Mouse (Mus musculus) embryonic facial prominence, embryonic 15.5 days (tissue): ENCODE measurements around the gene Defb42. TPM values are rescaled to one million over a fixed set of nuclear protein-coding genes. Genes with fewer than 3 reads are reported as not detected.
A peak's percentile ranks its signal among the peaks of the same experiment; 100 is the strongest.

Experiments used
- ATAC-seq: fragments of 200-750 bp; cut with Nextera tagmentation; 2 replicates; pipeline ENCODE4 v1.8.0; 2017; ENCODE audit warnings: low read depth, moderate TSS enrichment; ENCODE audit not compliant: insufficient number of reproducible peaks, low FRiP score, low TSS enrichment
- H3K27ac ChIP-seq: fragments of 300-500 bp; sonication (generic); replicated peaks from 2 replicates; pipeline ENCODE4 v1.5.1; 2015; ENCODE audit warnings: mild to moderate bottlenecking, inconsistent platforms
- H3K27me3 ChIP-seq: fragments of 300-500 bp; sonication (generic); 2 replicates; pipeline ENCODE4 v1.6.1; 2015; ENCODE audit warnings: inconsistent platforms
- H3K36me3 ChIP-seq: fragments of 300-500 bp; sonication (generic); 2 replicates; pipeline ENCODE4 v1.6.1; 2015; ENCODE audit warnings: mild to moderate bottlenecking, inconsistent platforms
- H3K4me1 ChIP-seq: fragments of 300-500 bp; sonication (generic); 2 replicates; pipeline ENCODE4 v1.6.1; 2015; ENCODE audit warnings: inconsistent platforms
- H3K4me2 ChIP-seq: fragments of 300-500 bp; sonication (generic); replicated peaks from 2 replicates; pipeline ENCODE4 v1.6.1; 2015; ENCODE audit warnings: mild to moderate bottlenecking, inconsistent platforms
- H3K4me3 ChIP-seq: fragments of 300-500 bp; sonication (generic); replicated peaks from 2 replicates; pipeline ENCODE4 v1.5.1; 2015; ENCODE audit warnings: mild to moderate bottlenecking, inconsistent platforms
- H3K9ac ChIP-seq: fragments of 300-500 bp; sonication (generic); 2 replicates; pipeline ENCODE4 v1.6.1; 2015; ENCODE audit warnings: inconsistent platforms
- H3K9me3 ChIP-seq: fragments of 300-500 bp; sonication (generic); replicated peaks from 2 replicates; pipeline ENCODE4 v1.6.1; 2016; ENCODE audit warnings: inconsistent platforms
- WGBS: fragments of 180-500 bp; shearing (Covaris S2); methylation state at CpG from one replicate; pipeline ENCODE4 v1.1.7; 2015; 5-methylcytosine and 5-hydroxymethylcytosine counted together
- polyA plus RNA-seq: library from polyadenylated mRNA; unstranded; fragments of >200 nt; fragmentation: Nextera tagmentation; extraction: Ambion mirVana; gene quantifications from 2 replicates; pipeline ENCODE4 v1.2.1, GENCODE M21; 2015

Gene Defb42
- not detected in 2 replicates for polyA plus RNA-seq

GRCm38 (mm10) chr14:63046691-63047090 is at the start of gene Defb42:
TSS of gene Defb42 (plus strand) at chr14:63046991.
- Histone ChIP-seq H3K4me1 (no peaks in the 10 kb centered on the region), H3K9me3 (no peaks in the 10 kb centered on the region), H3K27me3 (no peaks in the 10 kb centered on the region), H3K27ac (no peak within 1 kb of the TSS), H3K9ac (no peak within 1 kb of the TSS), H3K4me2 (no peak within 1 kb of the TSS), H3K4me3 (no peak within 1 kb of the TSS), H3K36me3 (no peaks in the 10 kb centered on the region)
- WGBS = 76% methylated on average over 3 of the region's 3 CpGs
- no peak for ATAC-seq

GRCm38 (mm10) chr14:62997777-62998176 is 49.0 kb upstream of the Defb42 start, which contains the start of gene Defb47:
TSS of gene Defb47 (plus strand) at chr14:62998077.
- Histone ChIP-seq H3K9me3 (no peaks in the 10 kb centered on the region), H3K27ac (no peak within 1 kb of the TSS), H3K4me1 (no peaks in the 10 kb centered on the region), H3K9ac (no peak within 1 kb of the TSS), H3K27me3 (no peaks in the 10 kb centered on the region), H3K4me3 (no peak within 1 kb of the TSS), H3K36me3 (no peaks in the 10 kb centered on the region), H3K4me2 (no peak within 1 kb of the TSS)
- no peak for ATAC-seq
- 85% methylated on average over 8 of the region's 8 CpGs for WGBS

- Histone ChIP-seq H3K27me3 (no peaks in the 10 kb centered on the region), H3K4me2 (no peak overlapping the region), H3K9me3 (no peaks in the 10 kb centered on the region), H3K36me3 (no peaks in the 10 kb centered on the region), H3K9ac (no peak overlapping the region), H3K4me3 (no peak overlapping the region), H3K27ac (no peak overlapping the region), H3K4me1 (no peaks in the 10 kb centered on the region)
- WGBS = 85% methylated on average over 4 of the region's 4 CpGs
- no peak for ATAC-seq
These were observed 47.8 kb upstream of the Defb42 start for GRCm38 (mm10) chr14:62998977-62999376.

- WGBS = 58% methylated on average over 2 of the region's 2 CpGs
- Histone ChIP-seq H3K4me3 (no peak overlapping the region), H3K4me1 (no peaks in the 10 kb centered on the region), H3K36me3 (no peaks in the 10 kb centered on the region), H3K4me2 (no peak overlapping the region), H3K9me3 (no peaks in the 10 kb centered on the region), H3K9ac (no peak overlapping the region), H3K27me3 (no peaks in the 10 kb centered on the region), H3K27ac (no peak overlapping the region)
- ATAC-seq = no peak
These were observed 44.2 kb upstream of the Defb42 start for GRCm38 (mm10) chr14:63002588-63002987.

- Histone ChIP-seq H3K4me1 (no peaks in the 10 kb centered on the region), H3K27me3 (no peaks in the 10 kb centered on the region), H3K4me2 (no peak within 1 kb of the TSS), H3K36me3 (no peaks in the 10 kb centered on the region), H3K9me3 (no peaks in the 10 kb centered on the region), H3K27ac (no peak within 1 kb of the TSS), H3K9ac (no peak within 1 kb of the TSS), H3K4me3 (no peak within 1 kb of the TSS)
- ATAC-seq = no peak
- WGBS = 92% methylated on average over 5 of the region's 5 CpGs
These were observed 35.3 kb upstream of the Defb42 start, which contains the start of gene Defb43 for GRCm38 (mm10) chr14:63011471-63011870. TSS of gene Defb43 (plus strand) at chr14:63011771.

GRCm38 (mm10) chr14:63013082-63013481 is 33.7 kb upstream of the Defb42 start:
- WGBS = 84% methylated on average over 4 of the region's 4 CpGs
- no peaks in the 10 kb centered on the region for H3K36me3 ChIP-seq

GRCm38 (mm10) chr14:63014667-63015066 is 32.1 kb upstream of the Defb42 start:
- H3K4me2 ChIP-seq = no peak overlapping the region
- H3K4me3 ChIP-seq = no peak overlapping the region
- H3K4me1 ChIP-seq = no peaks in the 10 kb centered on the region
- H3K27ac ChIP-seq = no peak overlapping the region
- no peak overlapping the region for H3K9ac ChIP-seq
- ATAC-seq = no peak
- 84% methylated on average over 4 of the region's 4 CpGs for WGBS
- no peaks in the 10 kb centered on the region for H3K9me3 ChIP-seq
- no peaks in the 10 kb centered on the region for H3K27me3 ChIP-seq
- no peaks in the 10 kb centered on the region for H3K36me3 ChIP-seq

More at GRCm38 (mm10) chr14:63013082-63013481, 33.7 kb upstream of the Defb42 start:
- Histone ChIP-seq H3K4me1 (no peaks in the 10 kb centered on the region), H3K4me2 (no peak overlapping the region), H3K9me3 (no peaks in the 10 kb centered on the region), H3K4me3 (no peak overlapping the region), H3K27ac (no peak overlapping the region), H3K9ac (no peak overlapping the region), H3K27me3 (no peaks in the 10 kb centered on the region)
- no peak for ATAC-seq

- no peak overlapping the region for H3K4me3 ChIP-seq
- H3K27ac ChIP-seq = no peak overlapping the region
- no peaks in the 10 kb centered on the region for H3K27me3 ChIP-seq
- ATAC-seq = no peak
- WGBS = 55% methylated on average over 6 of the region's 6 CpGs
- no peaks in the 10 kb centered on the region for H3K4me1 ChIP-seq
- no peak overlapping the region for H3K4me2 ChIP-seq
- no peaks in the 10 kb centered on the region for H3K36me3 ChIP-seq
- H3K9ac ChIP-seq = no peak overlapping the region
- H3K9me3 ChIP-seq = no peaks in the 10 kb centered on the region
These were observed 26.2 kb upstream of the Defb42 start for GRCm38 (mm10) chr14:63020524-63021156.

- Histone ChIP-seq H3K36me3 (no peaks in the 10 kb centered on the region), H3K4me1 (no peaks in the 10 kb centered on the region), H3K27ac (no peak within 1 kb of the TSS), H3K9ac (no peak within 1 kb of the TSS), H3K4me2 (no peak within 1 kb of the TSS), H3K27me3 (no peaks in the 10 kb centered on the region), H3K4me3 (no peak within 1 kb of the TSS), H3K9me3 (no peaks in the 10 kb centered on the region)
- 70% methylated on average over 11 of the region's 14 CpGs for WGBS
- no peak for ATAC-seq
These were observed 3.1 kb downstream of the Defb42 start, which contains the start of gene Defb30 for GRCm38 (mm10) chr14:63049910-63050370. TSS of gene Defb30 (minus strand) at chr14:63049960.

GRCm38 (mm10) chr14:63050769-63051168 is 4.0 kb downstream of the Defb42 start:
- Histone ChIP-seq H3K27me3 (no peaks in the 10 kb centered on the region), H3K9me3 (no peaks in the 10 kb centered on the region), H3K36me3 (no peaks in the 10 kb centered on the region), H3K4me1 (no peaks in the 10 kb centered on the region), H3K4me2 (no peak overlapping the region), H3K9ac (no peak overlapping the region), H3K27ac (no peak overlapping the region), H3K4me3 (no peak overlapping the region)
- no peak for ATAC-seq
- 27% methylated on average over 5 of the region's 5 CpGs for WGBS

- Histone ChIP-seq H3K4me2 (no peak overlapping the region), H3K9ac (no peak overlapping the region), H3K9me3 (no peaks in the 10 kb centered on the region), H3K36me3 (no peaks in the 10 kb centered on the region), H3K4me1 (no peaks in the 10 kb centered on the region), H3K27me3 (no peaks in the 10 kb centered on the region), H3K4me3 (no peak overlapping the region), H3K27ac (no peak overlapping the region)
- 27% methylated on average over 6 of the region's 6 CpGs for WGBS
- peak; percentile 51 for ATAC-seq
These were observed 7.9 kb downstream of the Defb42 start for GRCm38 (mm10) chr14:63054729-63055128.

- no peaks in the 10 kb centered on the region for H3K4me1 ChIP-seq
- H3K4me3 ChIP-seq = no peak overlapping the region
- no peak for ATAC-seq
- H3K27me3 ChIP-seq = no peaks in the 10 kb centered on the region
- no peak overlapping the region for H3K4me2 ChIP-seq
- H3K9ac ChIP-seq = no peak overlapping the region
- H3K9me3 ChIP-seq = no peaks in the 10 kb centered on the region
- H3K27ac ChIP-seq = no peak overlapping the region
- WGBS = 74% methylated on average over 10 of the region's 10 CpGs
- H3K36me3 ChIP-seq = no peaks in the 10 kb centered on the region
These were observed 13.6 kb downstream of the Defb42 start for GRCm38 (mm10) chr14:63060361-63060760.
